ENCODE assay signal across 7 mouse cellular contexts in the genomic region with DNA sequence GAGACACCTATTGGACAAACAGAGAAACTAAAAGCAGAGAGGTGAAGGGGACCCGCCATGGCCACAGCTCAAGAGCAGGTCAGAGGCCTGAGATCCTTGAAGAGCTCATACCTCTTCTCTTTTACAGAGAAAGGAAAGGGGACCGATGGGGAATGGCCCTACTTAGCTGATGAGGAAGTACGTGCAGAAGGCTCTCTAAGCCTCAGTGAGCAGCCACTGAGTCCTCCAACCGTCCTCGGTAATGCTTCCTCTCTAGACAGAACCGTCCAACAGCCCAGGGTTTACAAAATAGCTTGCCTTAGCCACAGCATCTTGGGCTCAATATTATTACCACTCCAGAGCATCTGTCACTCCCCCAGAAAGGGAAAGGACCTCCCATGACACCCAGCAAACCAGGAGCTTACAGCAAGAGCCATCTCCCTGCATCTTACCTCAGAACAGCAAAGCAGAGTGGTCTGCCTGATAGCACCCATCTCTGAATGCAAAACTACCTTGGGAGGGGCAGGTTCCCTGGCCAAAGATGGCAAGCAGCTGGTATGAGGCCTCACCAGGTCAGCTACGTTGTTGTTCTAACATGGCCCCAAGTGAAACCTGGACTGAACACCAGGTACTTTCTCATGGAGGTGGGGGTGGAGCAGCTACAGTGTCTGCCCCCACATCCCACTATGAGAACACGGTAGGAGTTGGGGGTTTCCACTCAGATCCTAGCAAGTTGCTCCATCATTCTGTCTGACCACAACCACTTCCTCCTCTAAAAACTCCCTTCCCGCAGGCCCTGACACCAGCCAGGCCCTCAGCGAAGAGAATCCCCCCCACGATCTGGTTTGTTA. TPM values are rescaled to one million over a fixed set of nuclear protein-coding genes. Genes with fewer than 3 reads are reported as not detected.
DNase-seq lines count a peak whose midpoint lies in the region; ATAC-seq and TF ChIP-seq lines count a peak whose summit lies in the region.

No protein-coding gene starts in this region.

- peak overlapping the region; percentile 66 for H3K27ac ChIP-seq in thymus, adult 2 months (ENCODE audit: control insufficient read depth, insufficient read depth, low read length)
- peak overlapping the region; percentile 92 for H3K27ac ChIP-seq in embryonic fibroblast, embryonic 13.5 days (ENCODE audit: insufficient read depth, low read length)
- no peak overlapping the region for H3K27ac ChIP-seq in forebrain, embryonic 11.5 days (ENCODE audit: low read depth, low read length)
- H3K27ac ChIP-seq in forebrain, embryonic 15.5 days (replicated peaks), result no peak overlapping the region

- DNase-seq in thymus, adult 2 months, result peak; percentile 27
- no peak for DNase-seq in thymus, postnatal 10 days (ENCODE audit: low spot score in 2 of 2)
- no peak for DNase-seq in forebrain, embryonic 11.5 days (ENCODE audit: low spot score)
- no peak for DNase-seq in cerebellum, adult 11-12 months

- H3K4me2 ChIP-seq in forebrain, embryonic 11.5 days (ENCODE audit: low read depth, low read length, severe bottlenecking), result no peak overlapping the region
- H3K4me2 ChIP-seq in forebrain, embryonic 15.5 days (replicated peaks), result no peak overlapping the region

- no peaks in the 10 kb centered on the region for H3K36me3 ChIP-seq in thymus, adult 2 months (ENCODE audit: control insufficient read depth, insufficient read depth, low read length)
- H3K36me3 ChIP-seq in forebrain, embryonic 11.5 days (ENCODE audit: control insufficient read depth, insufficient read depth, low read length), result no peaks in the 10 kb centered on the region
- no peaks in the 10 kb centered on the region for H3K36me3 ChIP-seq in forebrain, embryonic 15.5 days

- no peak for TF ChIP-seq CTCF in thymus, adult 2 months (IDR thresholded peaks at IDR 0.05; ENCODE audit: borderline replicate concordance, control insufficient read depth, extremely low read depth, insufficient read depth, low read length, poor library complexity)
- no peak for TF ChIP-seq CTCF in embryonic fibroblast, embryonic 13.5 days (IDR thresholded peaks at IDR 0.05; ENCODE audit: borderline replicate concordance, insufficient read depth, low read length)

- H3K4me3 ChIP-seq in thymus, adult 2 months (ENCODE audit: control insufficient read depth, insufficient read depth, low read length), result no peak overlapping the region
- no peak overlapping the region for H3K4me3 ChIP-seq in embryonic fibroblast, embryonic 13.5 days (ENCODE audit: insufficient read depth, low read length)
- H3K4me3 ChIP-seq in forebrain, embryonic 11.5 days (ENCODE audit: low read depth, low read length), result no peak overlapping the region
- no peak overlapping the region for H3K4me3 ChIP-seq in forebrain, embryonic 15.5 days

- TF ChIP-seq POLR2A in thymus, adult 2 months (IDR thresholded peaks at IDR 0.05; ENCODE audit: control insufficient read depth, extremely low read depth, insufficient read depth, low read length, poor library complexity), result no peak
- no peak for TF ChIP-seq POLR2A in embryonic fibroblast, embryonic 13.5 days (IDR thresholded peaks at IDR 0.05; ENCODE audit: low read depth, low read length)

- peaks cover 35% of the 10 kb centered on the region for H3K4me1 ChIP-seq in thymus, adult 2 months (replicated peaks; ENCODE audit: control insufficient read depth, insufficient read depth, low read length)
- H3K4me1 ChIP-seq in embryonic fibroblast, embryonic 13.5 days (ENCODE audit: control insufficient read depth, insufficient read depth, low read length), result peaks cover 27% of the 10 kb centered on the region
- H3K4me1 ChIP-seq in forebrain, embryonic 11.5 days (replicated peaks; ENCODE audit: control insufficient read depth, insufficient read depth, low read length), result 0 out of 2 replicates have a peak, but pooled peaks cover 2% of the 10 kb centered on the region
- peaks cover 12% of the 10 kb centered on the region; the same call in 1 of the 2 replicates for H3K4me1 ChIP-seq in forebrain, embryonic 15.5 days

- no peaks in the 10 kb centered on the region for H3K27me3 ChIP-seq in thymus, adult 2 months (ENCODE audit: control insufficient read depth, insufficient read depth, low read length)
- no peaks in the 10 kb centered on the region for H3K27me3 ChIP-seq in forebrain, embryonic 11.5 days (ENCODE audit: control insufficient read depth, insufficient read depth, low read length)
- no peaks in the 10 kb centered on the region for H3K27me3 ChIP-seq in forebrain, embryonic 15.5 days

- 7% methylated on average over 11 of the region's 11 CpGs for WGBS in thymus, adult 2 months
- 80% methylated on average over 11 of the region's 11 CpGs for WGBS in forebrain, embryonic 11.5 days
- 76% methylated on average over 11 of the region's 11 CpGs for WGBS in forebrain, embryonic 15.5 days

- ATAC-seq in megakaryocyte progenitor cell, adult 5-6 weeks (replicated peaks; ENCODE audit: poor library complexity), result peak; percentile 64
- no peak for ATAC-seq in forebrain, embryonic 11.5 days (replicated peaks; ENCODE audit: low FRiP score)
- no peak for ATAC-seq in forebrain, embryonic 15.5 days (replicated peaks)

- H3K9ac ChIP-seq in forebrain, embryonic 11.5 days (ENCODE audit: low read length), result no peak overlapping the region
- no peak overlapping the region for H3K9ac ChIP-seq in forebrain, embryonic 15.5 days (replicated peaks)

- H3K9me3 ChIP-seq in forebrain, embryonic 11.5 days (ENCODE audit: control insufficient read depth, low read length), result no peaks in the 10 kb centered on the region
- H3K9me3 ChIP-seq in forebrain, embryonic 15.5 days, result no peaks in the 10 kb centered on the region

RNA-seq across cellular contexts. Expression of a gene that starts 25.7 kb away (rescaled TPM):
- polyA plus RNA-seq in thymus, adult 2 months (2012; rRNA removed), result 74.1 and 82.3 TPM in 2 replicates
- polyA plus RNA-seq in embryonic fibroblast, embryonic 13.5 days (2011; ENCODE audit: insufficient read length, low read depth, missing spikeins), result 49.7 and 62.6 TPM in 2 replicates
- 24.5 and 29.0 TPM in 2 replicates for total RNA-seq in megakaryocyte progenitor cell, adult 5-6 weeks (2015)
- total RNA-seq in megakaryocyte progenitor cell, adult 5-6 weeks (2017), result 44.3 and 49.5 TPM in 2 replicates
- polyA plus RNA-seq in forebrain, embryonic 11.5 days (2014; fragmentation: Nextera tagmentation; extraction: Ambion mirVana), result 10.1 and 12.2 TPM in 2 replicates
- 23.0 and 23.2 TPM in 2 replicates for polyA plus RNA-seq in forebrain, embryonic 15.5 days (2015; fragmentation: Nextera tagmentation; extraction: Ambion mirVana)

RNA-seq across cellular contexts. Expression of a gene that starts 40.6 kb away (rescaled TPM):
- polyA plus RNA-seq in thymus, adult 2 months (2012; rRNA removed), result 60.0 and 60.1 TPM in 2 replicates
- polyA plus RNA-seq in embryonic fibroblast, embryonic 13.5 days (2011; ENCODE audit: insufficient read length, low read depth, missing spikeins), result 95.5 and 107 TPM in 2 replicates
- total RNA-seq in megakaryocyte progenitor cell, adult 5-6 weeks (2015), result 97.7 and 107 TPM in 2 replicates
- 165 and 176 TPM in 2 replicates for total RNA-seq in megakaryocyte progenitor cell, adult 5-6 weeks (2017)
- polyA plus RNA-seq in forebrain, embryonic 11.5 days (2014; fragmentation: Nextera tagmentation; extraction: Ambion mirVana), result 173 and 174 TPM in 2 replicates
- polyA plus RNA-seq in forebrain, embryonic 15.5 days (2015; fragmentation: Nextera tagmentation; extraction: Ambion mirVana), result 106 and 116 TPM in 2 replicates

Comparison
In these comparisons a context has a peak if more than half of its experiments do, and no peak if none do; other contexts are left out.
1. H3K27ac ChIP-seq: peak in thymus, adult 2 months (single experiment) and embryonic fibroblast, embryonic 13.5 days (single experiment); none in forebrain, embryonic 11.5 days (single experiment) and forebrain, embryonic 15.5 days (single experiment).